Mouse (Mus musculus) layer of hippocampus, adult 9-11 months (tissue): Measurements from ENCODE around the gene Serp1.
"Not testable (repeated sequence)": the region's sequence is repeated elsewhere in the genome, so short reads cannot be mapped to it uniquely, and the experiment has no call there.

ENCODE experiments used
- DNase-seq: peaks from one replicate; pipeline ENCODE4 v3.0.0; 2022

The Serp1 gene

GRCm38 (mm10) chr3:58503720-58504333, 21.9 kb downstream of the Serp1 start:
- no peak for DNase-seq

- DNase-seq = no peak
These were observed 23.7 kb downstream of the Serp1 start for GRCm38 (mm10) chr3:58501961-58502360.

GRCm38 (mm10) chr3:58493621-58494020, 32.1 kb downstream of the Serp1 start:
- DNase-seq = peak; percentile 43

- peak; percentile 26 for DNase-seq
These were observed 34.9 kb downstream of the Serp1 start for GRCm38 (mm10) chr3:58490787-58491186.

GRCm38 (mm10) chr3:58487999-58488775, 37.5 kb downstream of the Serp1 start:
- no peak for DNase-seq

- DNase-seq = no peak
These were observed 38.6 kb downstream of the Serp1 start for GRCm38 (mm10) chr3:58487121-58487520.

GRCm38 (mm10) chr3:58485883-58486282, 39.8 kb downstream of the Serp1 start:
- no peak for DNase-seq

- DNase-seq = no peak
These were observed 46.8 kb downstream of the Serp1 start for GRCm38 (mm10) chr3:58478755-58479455.

- DNase-seq = not testable (repeated sequence)
These were observed 50.4 kb downstream of the Serp1 start for GRCm38 (mm10) chr3:58475298-58475697.
